Comparison of ENCODE assay signal across 11 mouse cellular contexts in the genomic region with DNA sequence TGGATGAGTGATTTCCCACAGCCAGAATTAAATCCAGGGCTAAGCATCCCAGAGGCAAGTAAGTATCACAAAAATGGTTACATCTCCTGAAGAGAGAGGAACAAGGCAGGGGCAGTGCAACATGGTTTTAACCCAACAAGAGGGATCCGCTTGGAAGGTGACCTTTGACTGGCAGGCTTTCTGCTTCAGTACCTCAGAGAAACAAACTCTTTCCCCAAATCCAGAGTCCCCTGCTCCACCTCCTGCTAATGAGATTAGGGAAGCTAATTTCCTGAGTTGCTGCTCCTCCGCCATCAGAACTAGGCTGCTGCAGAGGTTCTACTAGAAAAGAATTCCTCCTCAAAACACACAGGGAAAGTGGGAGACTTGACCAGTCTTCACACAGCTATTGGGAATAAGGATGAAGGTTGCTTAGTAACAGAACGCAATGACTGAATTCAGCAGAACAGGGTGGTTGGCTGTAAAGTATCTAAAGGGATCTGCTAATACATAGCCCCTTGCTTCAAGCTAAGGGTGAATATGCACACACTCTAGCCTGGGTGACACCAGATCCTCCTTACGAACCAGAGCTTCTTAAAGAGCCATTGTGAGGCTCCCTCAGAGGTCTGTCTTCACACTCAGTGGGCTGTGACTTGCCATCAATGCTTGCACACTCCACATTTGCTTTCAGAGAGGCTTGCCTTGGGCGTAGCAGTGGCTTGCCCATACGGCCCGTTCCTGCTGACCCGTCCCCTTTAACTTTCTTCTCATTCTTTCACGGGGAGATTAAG. TPM values are rescaled to one million over a fixed set of nuclear protein-coding genes. Genes with fewer than 3 reads are reported as not detected.
A peak's percentile ranks its signal among the peaks of the same experiment; 100 is the strongest.
DNase-seq lines count a peak whose midpoint lies in the region; ATAC-seq lines count a peak whose summit lies in the region.
"Had no signal": no experiment of that assay in that cellular context is flagged by ENCODE, and none has a peak within 500 bp of the region (broad histone marks: within the 10 kb centered on the region; RNA-seq: fewer than 3 reads in every experiment).

No protein-coding gene starts in this region.

- H3K27ac ChIP-seq in hindbrain, embryonic 10.5 days: no peak overlapping the region
- H3K27ac ChIP-seq in hindbrain, embryonic 13.5 days: no peak overlapping the region
- H3K27ac ChIP-seq in midbrain, embryonic 13.5 days: 0 out of 2 replicates have a peak overlapping the region, but pooled peaks have one; percentile 4
- H3K27ac ChIP-seq: heart, adult 2 months; neural tube, embryonic 12.5 days had no signal

- 25% methylated on average over 9 of the region's 9 CpGs for WGBS in hindbrain, embryonic 10.5 days
- WGBS in hindbrain, embryonic 13.5 days: 44% methylated on average over 9 of the region's 9 CpGs
- WGBS in midbrain, embryonic 13.5 days: 6% methylated on average over 9 of the region's 9 CpGs

- no peak overlapping the region for H3K4me2 ChIP-seq in hindbrain, embryonic 13.5 days
- no peak overlapping the region; the same call in 1 of the 2 replicates for H3K4me2 ChIP-seq in midbrain, embryonic 13.5 days (replicated peaks)
- H3K4me2 ChIP-seq: neural tube, embryonic 12.5 days had no signal

- no peak overlapping the region for H3K4me3 ChIP-seq in hindbrain, embryonic 10.5 days
- H3K4me3 ChIP-seq in hindbrain, embryonic 13.5 days: no peak overlapping the region
- no peak overlapping the region for H3K4me3 ChIP-seq in midbrain, embryonic 13.5 days (replicated peaks)
- H3K4me3 ChIP-seq: heart, adult 2 months; neural tube, embryonic 12.5 days had no signal

- H3K36me3 ChIP-seq in hindbrain, embryonic 10.5 days: no peaks in the 10 kb centered on the region
- no peaks in the 10 kb centered on the region for H3K36me3 ChIP-seq in hindbrain, embryonic 13.5 days
- no peaks in the 10 kb centered on the region for H3K36me3 ChIP-seq in midbrain, embryonic 13.5 days
- H3K36me3 ChIP-seq: neural tube, embryonic 12.5 days had no signal

- ATAC-seq in hindbrain, embryonic 13.5 days (ENCODE audit: low FRiP score): no peak
- ATAC-seq in midbrain, embryonic 13.5 days: no peak

- H3K4me1 ChIP-seq in hindbrain, embryonic 10.5 days (replicated peaks): peaks cover 12% of the 10 kb centered on the region
- H3K4me1 ChIP-seq in hindbrain, embryonic 13.5 days (replicated peaks): no peaks in the 10 kb centered on the region
- peaks cover 8% of the 10 kb centered on the region for H3K4me1 ChIP-seq in midbrain, embryonic 13.5 days (replicated peaks)
- H3K4me1 ChIP-seq: neural tube, embryonic 12.5 days had no signal

- no peaks in the 10 kb centered on the region for H3K9me3 ChIP-seq in hindbrain, embryonic 10.5 days
- no peaks in the 10 kb centered on the region for H3K9me3 ChIP-seq in hindbrain, embryonic 13.5 days
- H3K9me3 ChIP-seq in midbrain, embryonic 13.5 days: no peaks in the 10 kb centered on the region
- H3K9me3 ChIP-seq: neural tube, embryonic 12.5 days had no signal

- no peak overlapping the region for H3K9ac ChIP-seq in hindbrain, embryonic 13.5 days
- no peak overlapping the region for H3K9ac ChIP-seq in midbrain, embryonic 13.5 days (replicated peaks)
- H3K9ac ChIP-seq: neural tube, embryonic 12.5 days had no signal

- peak; percentile 9 for DNase-seq in hindbrain, embryonic 10.5 days (ENCODE audit: low spot score)
- DNase-seq in embryo, embryonic 10.5 days (ENCODE audit: low spot score): peak; percentile 33
- peak; percentile 72 for DNase-seq in kidney, adult 9 months
- no peak for DNase-seq in right cerebral cortex, postnatal 36 days (ENCODE audit: low spot score in 2 of 2)
- DNase-seq in cerebellum, adult 11 months: no peak
- DNase-seq: heart, adult 2 months; thymus, adult 2 months had no signal

- H3K27me3 ChIP-seq in hindbrain, embryonic 10.5 days (ENCODE audit: insufficient read depth, poor library complexity, severe bottlenecking): peaks cover 17% of the 10 kb centered on the region
- H3K27me3 ChIP-seq in hindbrain, embryonic 13.5 days: no peaks in the 10 kb centered on the region
- peaks cover 9% of the 10 kb centered on the region for H3K27me3 ChIP-seq in midbrain, embryonic 13.5 days
- H3K27me3 ChIP-seq: neural tube, embryonic 12.5 days had no signal

RNA-seq across cellular contexts. Expression of a gene that starts 14.2 kb away (rescaled TPM):
- polyA plus RNA-seq in hindbrain, embryonic 10.5 days (2016; fragmentation: Nextera tagmentation; extraction: Ambion mirVana): 0.03 TPM in 1 of 2 replicates, not detected in the other
- polyA plus RNA-seq in hindbrain, embryonic 13.5 days (2015; fragmentation: Nextera tagmentation; extraction: Ambion mirVana): not detected in 2 replicates
- not detected in 2 replicates for polyA plus RNA-seq in midbrain, embryonic 13.5 days (2015; fragmentation: Nextera tagmentation; extraction: Ambion mirVana)
- polyA plus RNA-seq: liver, adult 2 months; neural tube, embryonic 12.5 days; thymus, adult 2 months had no signal

RNA-seq across cellular contexts. Expression of a gene that starts 60.0 kb away (rescaled TPM):
- polyA plus RNA-seq in hindbrain, embryonic 10.5 days (2016; fragmentation: Nextera tagmentation; extraction: Ambion mirVana): 2.1 and 2.3 TPM in 2 replicates
- 1.7 TPM in 2 replicates for polyA plus RNA-seq in hindbrain, embryonic 13.5 days (2015; fragmentation: Nextera tagmentation; extraction: Ambion mirVana)
- 0.89 and 1.1 TPM in 2 replicates for polyA plus RNA-seq in midbrain, embryonic 13.5 days (2015; fragmentation: Nextera tagmentation; extraction: Ambion mirVana)

Comparison
In these comparisons a context has a peak if more than half of its experiments do, and no peak if none do; other contexts are left out.
1. DNase-seq: peak in hindbrain, embryonic 10.5 days (single experiment), embryo, embryonic 10.5 days (single experiment) and kidney, adult 9 months (single experiment); none in right cerebral cortex, postnatal 36 days (0 of 2) and cerebellum, adult 11 months (single experiment).